Mouse (Mus musculus) heart, adult 2 months (tissue): ENCODE data around the gene Ahcyl1. TPM values are rescaled to one million over a fixed set of nuclear protein-coding genes. Genes with fewer than 3 reads are reported as not detected.

Source experiments
- DNase-seq, 2 experiments: peaks; one replicate each; pipeline ENCODE4 v3.0.0; 2021
- H3K27ac ChIP-seq: fragments of 200-600 bp; 2 replicates; pipeline ENCODE4 v1.8.1; 2022
- H3K27me3 ChIP-seq: fragments of 200-500 bp; 2 replicates; pipeline ENCODE4 v1.6.1; 2012; ENCODE audit warnings: mild to moderate bottlenecking, low read length, inconsistent platforms, mixed read lengths; ENCODE audit not compliant: control insufficient read depth, insufficient read depth
- H3K36me3 ChIP-seq: fragments of 200-500 bp; 2 replicates; pipeline ENCODE4 v1.6.1; 2012; ENCODE audit warnings: low read length, inconsistent platforms; ENCODE audit not compliant: control insufficient read depth, insufficient read depth
- H3K4me1 ChIP-seq: fragments of 200-500 bp; 2 replicates; pipeline ENCODE4 v1.6.1; 2011; ENCODE audit warnings: low read length; ENCODE audit not compliant: control insufficient read depth, insufficient read depth
- H3K4me3 ChIP-seq: fragments of 200-600 bp; 2 replicates; pipeline ENCODE4 v1.8.1; 2022
- H3K79me2 ChIP-seq: fragments of 200-500 bp; replicated peaks from 2 replicates; pipeline ENCODE4 v1.6.1; 2012; ENCODE audit warnings: mild to moderate bottlenecking, inconsistent platforms, low read length, moderate library complexity, mixed read lengths; ENCODE audit not compliant: control insufficient read depth, insufficient read depth
- H3K9ac ChIP-seq: fragments of 200-500 bp; 2 replicates; pipeline ENCODE4 v1.6.1; 2012; ENCODE audit warnings: low read depth, mild to moderate bottlenecking, control low read depth, inconsistent platforms, low read length, mixed read lengths
- CTCF ChIP-seq: fragments of 200-600 bp; IDR thresholded peaks from 2 replicates; pipeline ENCODE4 v1.8.1; 2022; ENCODE audit warnings: antibody characterized with exemption, mild to moderate bottlenecking, moderate library complexity
- EP300 ChIP-seq: fragments of 200-500 bp; IDR thresholded peaks from 2 replicates; pipeline ENCODE4 v1.6.1; 2011; ENCODE audit warnings: low read depth, low read length, control low read depth; ENCODE audit not compliant: insufficient read depth
- POLR2A ChIP-seq: fragments of 200-500 bp; IDR thresholded peaks from 2 replicates; pipeline ENCODE4 v1.6.1; 2011; ENCODE audit warnings: mild to moderate bottlenecking, low read depth, low read length, control low read depth; ENCODE audit not compliant: insufficient read depth
- WGBS: fragments of 180-500 bp; shearing (Covaris S2); methylation state at CpG from one replicate; pipeline ENCODE4 v1.1.7; 2018; 5-methylcytosine and 5-hydroxymethylcytosine counted together
- intact Hi-C: fragments of 180-260 bp; cut with DNase I; formaldehyde crosslinking; loops from one replicate; pipeline ENCODE4 v1.15.1; 2025
- polyA plus RNA-seq: library from polyadenylated mRNA; depleted of rRNA; stranded (reverse); fragments of >200 nt; gene quantifications from 2 replicates; pipeline ENCODE4 v1.2.3, GENCODE M21; 2012
- total RNA-seq, 2 experiments: library from RNA; stranded (reverse); gene quantifications; 2 replicates each; pipeline ENCODE4 v1.2.3; 2021

The Ahcyl1 gene
- total and polyA plus RNA-seq, 3 experiments, result 50.9 to 82.3 (median 76.5) TPM

DNA sequence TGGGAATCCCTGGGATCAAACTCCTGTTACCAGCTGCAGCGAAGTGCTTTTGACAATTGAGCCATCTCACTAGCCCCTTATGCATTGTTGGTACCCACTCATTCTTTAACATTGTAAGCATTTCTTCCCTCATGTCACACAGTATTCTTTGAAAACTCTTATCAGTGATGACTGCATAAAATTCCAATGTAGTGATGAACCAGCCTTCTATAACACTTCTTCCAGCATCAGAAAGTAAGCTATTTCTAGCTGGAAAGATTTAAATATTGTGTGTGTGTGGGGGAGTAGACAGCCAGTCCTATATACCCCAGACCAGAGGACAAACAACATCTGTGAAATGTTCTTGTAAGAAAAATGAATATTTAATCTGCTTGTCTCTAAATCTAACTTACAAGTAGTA lies 37.0 kb upstream of the Ahcyl1 start:
- 82% methylated on average over 1 of the region's 1 CpGs for WGBS
- TF ChIP-seq EP300, result no peak
- TF ChIP-seq POLR2A, result no peak
- TF ChIP-seq CTCF, result no peak
- Histone ChIP-seq H3K4me3 (no peak overlapping the region), H3K9ac (no peak overlapping the region), H3K27ac (no peak overlapping the region), H3K4me1 (no peaks in the 10 kb centered on the region), H3K27me3 (no peaks in the 10 kb centered on the region), H3K79me2 (no peaks in the 10 kb centered on the region), H3K36me3 (no peaks in the 10 kb centered on the region)
- DNase-seq, result no peak
- intact Hi-C loops, result no loop called here

DNA sequence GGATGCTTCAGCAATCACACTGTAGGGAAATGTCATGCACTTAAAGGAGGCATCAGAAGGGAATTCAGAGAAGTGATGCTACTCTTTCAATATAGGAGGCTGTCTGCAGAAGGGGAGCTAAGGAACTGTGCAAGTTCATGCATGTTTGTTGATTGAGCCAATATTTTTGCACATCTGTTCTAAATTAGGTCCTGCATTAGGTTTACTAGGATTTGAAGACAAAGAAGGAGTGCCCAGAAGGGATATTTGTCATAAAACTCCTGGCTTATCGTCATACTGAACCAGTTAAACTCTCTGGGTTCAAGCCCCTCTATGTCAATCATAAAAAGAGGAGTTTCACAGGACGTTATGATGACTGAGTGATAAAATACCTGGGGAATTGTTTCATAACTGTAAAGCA lies 33.9 kb upstream of the Ahcyl1 start:
- WGBS, result 71% methylated on average over 2 of the region's 2 CpGs
- intact Hi-C loops, result no loop called here
- Histone ChIP-seq H3K27ac (no peak overlapping the region), H3K36me3 (no peaks in the 10 kb centered on the region), H3K79me2 (no peaks in the 10 kb centered on the region), H3K4me1 (no peaks in the 10 kb centered on the region), H3K27me3 (no peaks in the 10 kb centered on the region), H3K4me3 (no peak overlapping the region), H3K9ac (no peak overlapping the region)
- no peak for DNase-seq
- TF ChIP-seq POLR2A (no peak), CTCF (no peak), EP300 (no peak)

DNA sequence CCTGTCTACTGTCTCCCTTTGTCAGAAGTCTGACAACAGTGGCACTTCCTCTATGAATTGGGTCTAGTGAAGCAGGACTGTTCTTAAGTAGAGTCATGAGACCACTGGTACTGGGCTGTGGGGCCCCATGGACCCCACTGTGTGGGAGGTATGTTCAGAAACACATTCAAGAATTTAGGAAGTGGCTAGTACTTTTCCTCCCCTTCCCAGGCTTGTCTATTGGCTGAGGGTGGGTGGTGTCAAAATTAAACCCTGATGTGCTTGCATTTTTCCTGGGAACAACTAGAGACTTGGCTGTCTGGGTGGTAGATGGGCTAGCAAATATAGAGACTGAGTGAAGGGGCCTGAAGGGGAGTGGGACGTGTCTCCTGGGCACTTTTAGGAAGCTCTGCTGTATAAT lies 32.1 kb upstream of the Ahcyl1 start:
- WGBS, result 59% methylated on average over 1 of the region's 1 CpGs
- no peak for DNase-seq
- no peaks in the 10 kb centered on the region for H3K4me1 ChIP-seq
- H3K4me3 ChIP-seq, result no peak overlapping the region
- intact Hi-C loops, result no loop called here
- no peak for TF ChIP-seq CTCF
- TF ChIP-seq EP300, result no peak
- no peak for TF ChIP-seq POLR2A
- no peaks in the 10 kb centered on the region for H3K27me3 ChIP-seq
- no peak overlapping the region for H3K27ac ChIP-seq
- H3K9ac ChIP-seq, result no peak overlapping the region
- H3K36me3 ChIP-seq, result no peaks in the 10 kb centered on the region
- H3K79me2 ChIP-seq, result no peaks in the 10 kb centered on the region

DNA sequence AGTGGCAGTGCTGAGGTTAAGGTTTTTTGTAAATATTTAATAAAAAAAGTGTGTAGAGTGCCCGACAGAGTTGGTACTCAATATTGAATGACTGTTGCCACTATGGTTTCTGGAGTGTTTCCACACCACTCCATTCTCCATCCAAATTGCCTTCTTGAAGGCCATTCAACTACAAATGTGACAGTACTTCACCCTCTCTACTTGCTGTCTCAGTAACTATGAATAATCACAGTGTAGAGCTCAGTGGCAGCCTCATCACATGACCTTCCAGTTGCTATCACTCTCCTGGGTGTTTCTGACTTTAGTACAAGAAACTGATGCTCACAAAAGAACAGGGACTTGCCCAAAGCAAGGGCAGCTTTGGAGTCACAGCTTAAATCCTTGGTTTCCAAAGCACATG lies 19.6 kb upstream of the Ahcyl1 start:
- TF ChIP-seq EP300 (no peak), POLR2A (no peak), CTCF (no peak)
- WGBS, result 70% methylated on average over 1 of the region's 1 CpGs
- intact Hi-C loops, result loop anchor here (2.0 kb wide), 1 partner anchor 19 kb away; no protein-coding TSS in a partner anchor
- Histone ChIP-seq H3K4me1 (no peaks in the 10 kb centered on the region; the same call in none of the 2 replicates), H3K36me3 (no peaks in the 10 kb centered on the region; the same call in none of the 2 replicates), H3K27me3 (no peaks in the 10 kb centered on the region), H3K79me2 (no peaks in the 10 kb centered on the region), H3K27ac (no peak overlapping the region; the same call in 1 of the 2 replicates), H3K9ac (no peak overlapping the region), H3K4me3 (no peak overlapping the region)
- DNase-seq, result no peak

DNA sequence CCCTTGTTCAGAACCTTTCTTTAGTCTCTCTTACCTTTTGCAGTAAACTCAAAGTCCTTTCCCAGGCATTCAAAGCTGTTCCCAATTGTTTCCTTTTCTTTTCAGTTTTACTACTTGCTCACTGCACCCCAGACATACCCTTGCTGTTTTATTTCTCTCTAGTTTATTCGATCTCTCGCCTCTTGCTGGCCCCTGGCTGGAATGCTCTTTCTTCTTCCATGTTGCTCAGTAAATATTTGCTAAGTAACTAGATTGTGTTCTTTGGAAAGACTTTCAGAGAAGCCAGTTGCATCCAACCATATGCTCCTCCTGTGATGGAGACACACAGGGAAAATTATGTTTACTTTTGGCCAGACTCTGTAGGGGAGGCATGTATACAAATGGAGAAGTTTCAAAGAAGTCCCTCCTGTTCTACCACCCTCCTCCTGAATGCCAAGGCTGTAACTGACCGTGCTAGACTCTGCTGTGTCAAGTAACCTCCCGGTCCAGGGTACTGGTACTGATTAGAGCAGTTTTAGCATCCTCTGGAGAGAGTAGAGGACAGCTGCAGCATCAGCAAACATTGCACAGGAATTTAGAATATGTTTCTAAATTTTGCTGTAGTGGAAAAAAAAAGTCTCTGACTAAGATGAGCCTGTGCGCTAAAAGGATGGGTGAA lies 18.0 kb upstream of the Ahcyl1 start:
- Histone ChIP-seq H3K4me1 (no peaks in the 10 kb centered on the region; the same call in none of the 2 replicates), H3K79me2 (no peaks in the 10 kb centered on the region), H3K9ac (no peak overlapping the region), H3K27ac (no peak overlapping the region), H3K36me3 (no peaks in the 10 kb centered on the region; the same call in none of the 2 replicates), H3K27me3 (no peaks in the 10 kb centered on the region), H3K4me3 (no peak overlapping the region)
- no peak for DNase-seq
- TF ChIP-seq EP300, result no peak
- no peak for TF ChIP-seq CTCF
- no peak for TF ChIP-seq POLR2A
- intact Hi-C loops, result loop anchor here (2.0 kb wide), 1 partner anchor 20 kb away; no protein-coding TSS in a partner anchor
- 58% methylated on average over 5 of the region's 5 CpGs for WGBS

DNA sequence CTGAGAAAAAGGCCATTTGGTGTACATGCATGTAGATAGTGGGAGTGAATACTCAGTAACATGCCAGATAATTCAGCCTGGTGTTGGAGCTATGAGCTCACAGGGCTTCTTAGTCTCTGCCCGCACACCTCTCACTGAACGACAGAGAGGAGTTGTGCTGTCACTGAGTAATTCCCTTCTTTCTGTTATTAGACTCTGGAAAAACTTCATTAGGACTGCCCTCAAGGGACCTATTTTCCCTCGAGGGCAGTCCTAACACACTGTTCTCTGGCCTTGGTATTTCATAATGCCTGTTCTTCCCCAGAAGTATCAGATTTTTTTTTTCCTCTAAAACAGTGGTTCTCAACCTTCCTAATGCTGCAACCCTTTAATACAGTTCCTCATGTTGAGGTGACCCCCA lies 15.7 kb upstream of the Ahcyl1 start:
- WGBS, result 66% methylated on average over 3 of the region's 3 CpGs
- Histone ChIP-seq H3K9ac (no peak overlapping the region), H3K27ac (no peak overlapping the region), H3K4me3 (no peak overlapping the region), H3K4me1 (peaks cover 1% of the 10 kb centered on the region; the same call in 1 of the 2 replicates), H3K36me3 (no peaks in the 10 kb centered on the region; the same call in none of the 2 replicates), H3K27me3 (no peaks in the 10 kb centered on the region), H3K79me2 (no peaks in the 10 kb centered on the region)
- no peak for TF ChIP-seq EP300
- no peak for TF ChIP-seq CTCF
- intact Hi-C loops, result no loop called here
- no peak for DNase-seq
